Mouse (Mus musculus) lung, embryonic 14.5 days (tissue): Measurements from ENCODE around the gene Tent4a. TPM values are rescaled to one million over a fixed set of nuclear protein-coding genes. Genes with fewer than 3 reads are reported as not detected.

Experiments used
- ATAC-seq: fragments of 200-750 bp; cut with Nextera tagmentation; 2 replicates; pipeline ENCODE4 v1.8.0; 2017; ENCODE audit warnings: mild to moderate bottlenecking, moderate TSS enrichment, moderate library complexity; ENCODE audit not compliant: insufficient read depth
- DNase-seq: peaks from one replicate; pipeline ENCODE4 v3.0.0-alpha.2; 2015
- H3K27ac ChIP-seq: fragments of 300-500 bp; sonication (generic); 2 replicates; pipeline ENCODE4 v1.5.1; 2014; ENCODE audit warnings: low read depth, mild to moderate bottlenecking, moderate library complexity
- H3K27me3 ChIP-seq: fragments of 300-500 bp; sonication (generic); 2 replicates; pipeline ENCODE4 v1.6.1; 2014; ENCODE audit warnings: low read length, control low read depth; ENCODE audit not compliant: insufficient read depth
- H3K36me3 ChIP-seq: fragments of 300-500 bp; sonication (generic); 2 replicates; pipeline ENCODE4 v1.6.1; 2014; ENCODE audit warnings: control low read depth; ENCODE audit not compliant: insufficient read depth
- H3K4me1 ChIP-seq: fragments of 300-500 bp; sonication (generic); 2 replicates; pipeline ENCODE4 v1.6.1; 2014; ENCODE audit warnings: antibody characterized with exemption, control low read depth; ENCODE audit not compliant: insufficient read depth
- H3K4me2 ChIP-seq: fragments of 300-500 bp; sonication (generic); 2 replicates; pipeline ENCODE4 v1.6.1; 2014; ENCODE audit warnings: mild to moderate bottlenecking
- H3K4me3 ChIP-seq: fragments of 300-500 bp; sonication (generic); 2 replicates; pipeline ENCODE4 v1.5.1; 2014; ENCODE audit warnings: low read depth, low read length
- H3K9ac ChIP-seq: fragments of 300-500 bp; sonication (generic); 2 replicates; pipeline ENCODE4 v1.6.1; 2014
- H3K9me3 ChIP-seq: fragments of 300-500 bp; sonication (generic); 2 replicates; pipeline ENCODE4 v1.6.1; 2016; ENCODE audit warnings: low read depth, low read length, control low read depth
- CTCF ChIP-seq: IDR thresholded peaks from 2 replicates; pipeline ENCODE4 v1.5.1; 2016; ENCODE audit warnings: antibody characterized with exemption, low read depth
- WGBS: fragments of 180-500 bp; shearing (Covaris S2); extraction: QIAGEN DNeasy Blood & Tissue Kit; methylation state at CpG from one replicate; pipeline ENCODE4 v1.1.7; 2014; 5-methylcytosine and 5-hydroxymethylcytosine counted together
- polyA plus RNA-seq: library from polyadenylated mRNA; unstranded; fragments of >200 nt; fragmentation: Nextera tagmentation; extraction: Ambion mirVana; gene quantifications from 2 replicates; pipeline ENCODE4 v1.2.1, GENCODE M21; 2014

The Tent4a gene
- polyA plus RNA-seq, 1 experiment from 2014 or later, result 8.9 TPM

- 80% methylated on average over 6 of the region's 6 CpGs for WGBS
- no peak for DNase-seq
- H3K9me3 ChIP-seq, result no peaks in the 10 kb centered on the region
- peak overlapping the region; percentile 96 for H3K4me2 ChIP-seq
- no peak overlapping the region for H3K27ac ChIP-seq
- TF ChIP-seq CTCF, result no peak
- no peak for ATAC-seq
- peaks cover 19% of the 10 kb centered on the region for H3K4me1 ChIP-seq
- no peak overlapping the region for H3K9ac ChIP-seq
- H3K4me3 ChIP-seq, result peak overlapping the region; percentile 95; the same call in 1 of the 2 replicates
- H3K27me3 ChIP-seq, result no peaks in the 10 kb centered on the region
- H3K36me3 ChIP-seq, result peaks cover 14% of the 10 kb centered on the region
Observed at GRCm38 (mm10) chr13:69530951-69531350, 3.5 kb downstream of the Tent4a start.

- DNase-seq (no peak), ATAC-seq (no peak)
- 77% methylated on average over 3 of the region's 3 CpGs for WGBS
- Histone ChIP-seq H3K4me1 (peaks cover 24% of the 10 kb centered on the region), H3K27ac (no peak overlapping the region), H3K4me3 (no peak overlapping the region), H3K4me2 (0 out of 2 replicates have a peak overlapping the region, but pooled peaks have one; percentile 96), H3K36me3 (peaks cover 14% of the 10 kb centered on the region), H3K9ac (no peak overlapping the region), H3K27me3 (no peaks in the 10 kb centered on the region), H3K9me3 (no peaks in the 10 kb centered on the region)
- no peak for TF ChIP-seq CTCF
Observed at GRCm38 (mm10) chr13:69530156-69530555, 4.3 kb downstream of the Tent4a start.

GRCm38 (mm10) chr13:69528531-69528930, 5.9 kb downstream of the Tent4a start:
- 73% methylated on average over 7 of the region's 7 CpGs for WGBS
- no peak overlapping the region for H3K4me2 ChIP-seq
- no peaks in the 10 kb centered on the region for H3K27me3 ChIP-seq
- TF ChIP-seq CTCF, result no peak
- no peak overlapping the region for H3K4me3 ChIP-seq
- H3K27ac ChIP-seq, result no peak overlapping the region
- peaks cover 14% of the 10 kb centered on the region for H3K36me3 ChIP-seq
- no peaks in the 10 kb centered on the region for H3K9me3 ChIP-seq
- no peak for ATAC-seq
- no peak overlapping the region for H3K9ac ChIP-seq
- no peak for DNase-seq
- H3K4me1 ChIP-seq, result peaks cover 25% of the 10 kb centered on the region

- H3K4me3 ChIP-seq, result no peak overlapping the region
- no peak for ATAC-seq
Observed at GRCm38 (mm10) chr13:69525867-69526266, 8.6 kb downstream of the Tent4a start.

GRCm38 (mm10) chr13:69524158-69524530, 10.3 kb downstream of the Tent4a start:
- no peak for DNase-seq
- no peak for TF ChIP-seq CTCF
- WGBS, result 58% methylated on average over 2 of the region's 2 CpGs
- H3K9ac ChIP-seq, result no peak overlapping the region
- H3K27me3 ChIP-seq, result no peaks in the 10 kb centered on the region
- H3K9me3 ChIP-seq, result no peaks in the 10 kb centered on the region
- no peak overlapping the region for H3K4me3 ChIP-seq
- ATAC-seq, result no peak
- H3K27ac ChIP-seq, result no peak overlapping the region
- H3K36me3 ChIP-seq, result 0 out of 2 replicates have a peak, but pooled peaks cover 6% of the 10 kb centered on the region
- H3K4me1 ChIP-seq, result peaks cover 11% of the 10 kb centered on the region; the same call in 1 of the 2 replicates
- no peak overlapping the region for H3K4me2 ChIP-seq

More at GRCm38 (mm10) chr13:69525867-69526266, 8.6 kb downstream of the Tent4a start:
- Histone ChIP-seq H3K27me3 (no peaks in the 10 kb centered on the region), H3K27ac (no peak overlapping the region), H3K9ac (no peak overlapping the region), H3K4me1 (peaks cover 14% of the 10 kb centered on the region; the same call in 1 of the 2 replicates), H3K9me3 (no peaks in the 10 kb centered on the region), H3K36me3 (peaks cover 14% of the 10 kb centered on the region), H3K4me2 (no peak overlapping the region)
- no peak for TF ChIP-seq CTCF
- DNase-seq, result no peak
- 51% methylated on average over 4 of the region's 4 CpGs for WGBS

- H3K4me3 ChIP-seq, result no peak overlapping the region
- peak; percentile 35 for DNase-seq
- peaks cover 11% of the 10 kb centered on the region; the same call in 1 of the 2 replicates for H3K4me1 ChIP-seq
- 0 out of 2 replicates have a peak, but pooled peaks cover 2% of the 10 kb centered on the region for H3K36me3 ChIP-seq
- WGBS, result 27% methylated on average over 14 of the region's 14 CpGs
- H3K4me2 ChIP-seq, result no peak overlapping the region
- no peak for TF ChIP-seq CTCF
- no peak overlapping the region for H3K27ac ChIP-seq
- ATAC-seq, result no peak
- no peaks in the 10 kb centered on the region for H3K9me3 ChIP-seq
- H3K9ac ChIP-seq, result no peak overlapping the region; the same call in 1 of the 2 replicates
- H3K27me3 ChIP-seq, result no peaks in the 10 kb centered on the region
Observed at GRCm38 (mm10) chr13:69523444-69524157, 10.8 kb downstream of the Tent4a start.

GRCm38 (mm10) chr13:69522161-69522791, 12.1 kb downstream of the Tent4a start:
- WGBS, result 92% methylated on average over 1 of the region's 1 CpGs
- H3K4me1 ChIP-seq, result peaks cover 14% of the 10 kb centered on the region; the same call in 1 of the 2 replicates
- no peak overlapping the region for H3K4me2 ChIP-seq
- no peaks in the 10 kb centered on the region for H3K9me3 ChIP-seq
- ATAC-seq (no peak), DNase-seq (no peak)
- H3K36me3 ChIP-seq, result no peaks in the 10 kb centered on the region
- TF ChIP-seq CTCF, result no peak
- H3K9ac ChIP-seq, result no peak overlapping the region
- no peak overlapping the region for H3K4me3 ChIP-seq
- H3K27me3 ChIP-seq, result no peaks in the 10 kb centered on the region
- H3K27ac ChIP-seq, result no peak overlapping the region
